Mouse (Mus musculus) CH12.LX (cell line): ENCODE measurements at regions not wholly inside any gene's neighbourhood (a gene's known extent, or its start where the extent isn't known, plus 50 kb on each side); places are given as distances from the start of the nearest gene placed in this dataset.

Experiments
- CTCF ChIP-seq, 2 experiments: IDR thresholded peaks in 1 of 2; conservative IDR thresholded peaks in 1 of 2; 2 replicates each; pipeline ENCODE4 v1.5.1; 2011 to 2012; ENCODE audit warnings: low read depth in 2 of 2, low read length in 2 of 2, improper control_type of control experiment in 1 of 2, inconsistent platforms in 1 of 2, mild to moderate bottlenecking in 1 of 2, moderate library complexity in 1 of 2
- JUN ChIP-seq: IDR thresholded peaks from 2 replicates; pipeline ENCODE4 v1.6.1; 2011; ENCODE audit warnings: low read depth, mild to moderate bottlenecking, low read length, improper control_type of control experiment, moderate library complexity; ENCODE audit not compliant: insufficient read depth
- MAFK ChIP-seq: IDR thresholded peaks from 2 replicates; pipeline ENCODE4 v1.6.1; 2011; ENCODE audit warnings: low read length, improper control_type of control experiment; ENCODE audit not compliant: insufficient replicate concordance
- POLR2A ChIP-seq: IDR thresholded peaks from 2 replicates; pipeline ENCODE4 v1.6.1; 2011; ENCODE audit warnings: low read depth, mild to moderate bottlenecking, improper control_type of control experiment, low read length
- TCF12 ChIP-seq: IDR thresholded peaks from 2 replicates; pipeline ENCODE4 v1.6.1; 2014; ENCODE audit warnings: low read depth, mild to moderate bottlenecking, inconsistent platforms, low read length, improper control_type of control experiment
- ZMIZ1 ChIP-seq: IDR thresholded peaks from 2 replicates; pipeline ENCODE4 v1.6.1; 2012; ENCODE audit warnings: low read depth, mild to moderate bottlenecking, inconsistent platforms, low read length, improper control_type of control experiment
- ZNF384 ChIP-seq: IDR thresholded peaks from 2 replicates; pipeline ENCODE4 v1.6.1; 2012; ENCODE audit warnings: low read depth, low read length, improper control_type of control experiment, inconsistent platforms

GRCm38 (mm10) chr6:73658988-73659387, 189.5 kb upstream of the 4931417E11Rik start:
- TF ChIP-seq TCF12 (no peak), CTCF (conservative IDR thresholded peaks at IDR 0.05 in 1 of 2, IDR thresholded peaks at IDR 0.05 in 1 of 2; ENCODE audit: low read depth in 2 of 2, low read length in 2 of 2) (no peak), ZMIZ1 (no peak), MAFK (no peak), POLR2A (no peak), JUN (no peak), ZNF384 (no peak)
